Mouse (Mus musculus): ENCODE measurements around the gene Smyd1. TPM values are rescaled to one million over a fixed set of nuclear protein-coding genes. Genes with fewer than 3 reads are reported as not detected.
A peak's percentile ranks its signal among the peaks of the same experiment; 100 is the strongest.

Smyd1 gene
- total RNA-seq, 1 experiment: 6.8 TPM

GRCm38 (mm10) chr6:71235121-71235520, 86.9 kb downstream of the Smyd1 start:
- H3K36me3 ChIP-seq (ENCODE audit: control insufficient read depth, insufficient read depth, low read length, poor library complexity, severe bottlenecking): no peaks in the 10 kb centered on the region
- no peak overlapping the region for H3K4me3 ChIP-seq (ENCODE audit: insufficient read depth in 1 of 2, low read depth in 1 of 2, low read length in 2 of 2, poor library complexity in 1 of 2, severe bottlenecking in 1 of 2)
- no peak overlapping the region for H3K27ac ChIP-seq (ENCODE audit: insufficient read depth, low read depth, low read length, poor library complexity, severe bottlenecking)
- DNase-seq (ENCODE audit: low read depth, low spot score): no peak
- in situ Hi-C loops (cut with MboI; ENCODE audit: low sequenced_read_pairs in 2 of 2, unreplicated experiment in 2 of 2): no loop called here
- H3K9me3 ChIP-seq (ENCODE audit: control insufficient read depth, insufficient read depth, low read depth, low read length): no peaks in the 10 kb centered on the region
- TF ChIP-seq ZC3H11A (IDR thresholded peaks at IDR 0.05; ENCODE audit: borderline replicate concordance, low read depth, low read length) (no peak), CHD2 (IDR thresholded peaks at IDR 0.05; ENCODE audit: low read depth, low read length) (no peak), ZNF384 (IDR thresholded peaks at IDR 0.05; ENCODE audit: low read depth, low read length) (no peak), MAFK (IDR thresholded peaks at IDR 0.05; ENCODE audit: insufficient read depth, low read depth, low read length) (no peak), HCFC1 (IDR thresholded peaks at IDR 0.05; ENCODE audit: borderline replicate concordance, insufficient read depth, low read length) (no peak)
- peak overlapping the region; percentile 43; the same call in 1 of the 2 replicates for H3K9ac ChIP-seq (ENCODE audit: insufficient read depth, low read depth, low read length, poor library complexity, severe bottlenecking)
- peaks cover 0 to 6% of the 10 kb centered on the region in 2 experiments; a peak in 2 of 4 replicates for H3K4me1 ChIP-seq (ENCODE audit: control insufficient read depth in 2 of 2, insufficient read depth in 2 of 2, low read length in 2 of 2, poor library complexity in 1 of 2)

GRCm38 (mm10) chr6:71227157-71227770, 94.8 kb downstream of the Smyd1 start:
- no peak overlapping the region; the same call in 1 of the 2 replicates for H3K27ac ChIP-seq (ENCODE audit: insufficient read depth, low read depth, low read length, poor library complexity, severe bottlenecking)
- in situ Hi-C loops (cut with MboI; ENCODE audit: low sequenced_read_pairs in 2 of 2, unreplicated experiment in 2 of 2): no loop called here
- TF ChIP-seq HCFC1 (IDR thresholded peaks at IDR 0.05; ENCODE audit: borderline replicate concordance, insufficient read depth, low read length) (no peak), MAFK (IDR thresholded peaks at IDR 0.05; ENCODE audit: insufficient read depth, low read depth, low read length) (no peak), CHD2 (IDR thresholded peaks at IDR 0.05; ENCODE audit: low read depth, low read length) (no peak; the same call in 1 of the 2 replicates), ZC3H11A (IDR thresholded peaks at IDR 0.05; ENCODE audit: borderline replicate concordance, low read depth, low read length) (no peak), ZNF384 (IDR thresholded peaks at IDR 0.05; ENCODE audit: low read depth, low read length) (no peak)

GRCm38 (mm10) chr6:71226544-71226943, 95.5 kb downstream of the Smyd1 start:
- H3K27ac ChIP-seq (ENCODE audit: insufficient read depth, low read depth, low read length, poor library complexity, severe bottlenecking): no peak overlapping the region; the same call in 1 of the 2 replicates
- H3K4me3 ChIP-seq (ENCODE audit: insufficient read depth in 1 of 2, low read depth in 1 of 2, low read length in 2 of 2, poor library complexity in 1 of 2, severe bottlenecking in 1 of 2): no peak overlapping the region
- no peak for TF ChIP-seq HCFC1 (IDR thresholded peaks at IDR 0.05; ENCODE audit: borderline replicate concordance, insufficient read depth, low read length)
- TF ChIP-seq CHD2 (IDR thresholded peaks at IDR 0.05; ENCODE audit: low read depth, low read length): no peak
- TF ChIP-seq ZNF384 (IDR thresholded peaks at IDR 0.05; ENCODE audit: low read depth, low read length): no peak
- TF ChIP-seq ZC3H11A (IDR thresholded peaks at IDR 0.05; ENCODE audit: borderline replicate concordance, low read depth, low read length): no peak
- no peak for TF ChIP-seq MAFK (IDR thresholded peaks at IDR 0.05; ENCODE audit: insufficient read depth, low read depth, low read length)
- H3K9me3 ChIP-seq (ENCODE audit: control insufficient read depth, insufficient read depth, low read depth, low read length): no peaks in the 10 kb centered on the region
- no peaks in the 10 kb centered on the region for H3K36me3 ChIP-seq (ENCODE audit: control insufficient read depth, insufficient read depth, low read length, poor library complexity, severe bottlenecking)
- H3K9ac ChIP-seq (ENCODE audit: insufficient read depth, low read depth, low read length, poor library complexity, severe bottlenecking): no peak overlapping the region
- no peak for DNase-seq (ENCODE audit: low read depth, low spot score)
- H3K4me1 ChIP-seq (ENCODE audit: control insufficient read depth in 2 of 2, insufficient read depth in 2 of 2, low read length in 2 of 2, poor library complexity in 1 of 2): peaks cover 3 to 9% of the 10 kb centered on the region in 2 experiments; a peak in 1 of 4 replicates
- in situ Hi-C loops (cut with MboI; ENCODE audit: low sequenced_read_pairs in 2 of 2, unreplicated experiment in 2 of 2): no loop called here

More at GRCm38 (mm10) chr6:71227157-71227770, 94.8 kb downstream of the Smyd1 start:
- H3K36me3 ChIP-seq (ENCODE audit: control insufficient read depth, insufficient read depth, low read length, poor library complexity, severe bottlenecking): no peaks in the 10 kb centered on the region
- no peaks in the 10 kb centered on the region for H3K9me3 ChIP-seq (ENCODE audit: control insufficient read depth, insufficient read depth, low read depth, low read length)
- H3K4me3 ChIP-seq (ENCODE audit: insufficient read depth in 1 of 2, low read depth in 1 of 2, low read length in 2 of 2, poor library complexity in 1 of 2, severe bottlenecking in 1 of 2): no peak overlapping the region
- H3K9ac ChIP-seq (ENCODE audit: insufficient read depth, low read depth, low read length, poor library complexity, severe bottlenecking): no peak overlapping the region
- peaks cover 3 to 6% of the 10 kb centered on the region in 2 experiments; a peak in 1 of 4 replicates for H3K4me1 ChIP-seq (ENCODE audit: control insufficient read depth in 2 of 2, insufficient read depth in 2 of 2, low read length in 2 of 2, poor library complexity in 1 of 2)
- no peak for DNase-seq (ENCODE audit: low read depth, low spot score)

- in situ Hi-C loops (cut with MboI; ENCODE audit: low sequenced_read_pairs in 2 of 2, unreplicated experiment in 2 of 2): no loop called here
- H3K4me1 ChIP-seq (ENCODE audit: control insufficient read depth in 2 of 2, insufficient read depth in 2 of 2, low read length in 2 of 2, poor library complexity in 1 of 2): peaks cover 5 to 10% of the 10 kb centered on the region in 2 experiments; a peak in 1 of 4 replicates
- no peak overlapping the region for H3K4me3 ChIP-seq (ENCODE audit: insufficient read depth in 1 of 2, low read depth in 1 of 2, low read length in 2 of 2, poor library complexity in 1 of 2, severe bottlenecking in 1 of 2)
- H3K9me3 ChIP-seq (ENCODE audit: control insufficient read depth, insufficient read depth, low read depth, low read length): no peaks in the 10 kb centered on the region
- H3K9ac ChIP-seq (ENCODE audit: insufficient read depth, low read depth, low read length, poor library complexity, severe bottlenecking): no peak overlapping the region
- no peaks in the 10 kb centered on the region for H3K36me3 ChIP-seq (ENCODE audit: control insufficient read depth, insufficient read depth, low read length, poor library complexity, severe bottlenecking)
- H3K27ac ChIP-seq (ENCODE audit: insufficient read depth, low read depth, low read length, poor library complexity, severe bottlenecking): no peak overlapping the region
- no peak for TF ChIP-seq MAFK (IDR thresholded peaks at IDR 0.05; ENCODE audit: insufficient read depth, low read depth, low read length)
- TF ChIP-seq ZNF384 (IDR thresholded peaks at IDR 0.05; ENCODE audit: low read depth, low read length): no peak
- TF ChIP-seq CHD2 (IDR thresholded peaks at IDR 0.05; ENCODE audit: low read depth, low read length): no peak
- no peak for TF ChIP-seq HCFC1 (IDR thresholded peaks at IDR 0.05; ENCODE audit: borderline replicate concordance, insufficient read depth, low read length)
- TF ChIP-seq ZC3H11A (IDR thresholded peaks at IDR 0.05; ENCODE audit: borderline replicate concordance, low read depth, low read length): no peak
- no peak for DNase-seq (ENCODE audit: low read depth, low spot score)
These were observed 97.7 kb downstream of the Smyd1 start for GRCm38 (mm10) chr6:71224184-71224943.

Data from ES-E14 (cell line).